Mouse (Mus musculus) mouse trophoblast stem cell (cell line): Measurements from ENCODE around the gene Cenpn.

Experiments used
- in situ Hi-C, 2 experiments: fragments of 300-500 bp; cut with MseI, MboI; formaldehyde crosslinking; loops; 2 replicates in 1 of 2; 3 replicates in 1 of 2; pipeline ENCODE4 v1.15.1; 2025

Cenpn gene

DNA sequence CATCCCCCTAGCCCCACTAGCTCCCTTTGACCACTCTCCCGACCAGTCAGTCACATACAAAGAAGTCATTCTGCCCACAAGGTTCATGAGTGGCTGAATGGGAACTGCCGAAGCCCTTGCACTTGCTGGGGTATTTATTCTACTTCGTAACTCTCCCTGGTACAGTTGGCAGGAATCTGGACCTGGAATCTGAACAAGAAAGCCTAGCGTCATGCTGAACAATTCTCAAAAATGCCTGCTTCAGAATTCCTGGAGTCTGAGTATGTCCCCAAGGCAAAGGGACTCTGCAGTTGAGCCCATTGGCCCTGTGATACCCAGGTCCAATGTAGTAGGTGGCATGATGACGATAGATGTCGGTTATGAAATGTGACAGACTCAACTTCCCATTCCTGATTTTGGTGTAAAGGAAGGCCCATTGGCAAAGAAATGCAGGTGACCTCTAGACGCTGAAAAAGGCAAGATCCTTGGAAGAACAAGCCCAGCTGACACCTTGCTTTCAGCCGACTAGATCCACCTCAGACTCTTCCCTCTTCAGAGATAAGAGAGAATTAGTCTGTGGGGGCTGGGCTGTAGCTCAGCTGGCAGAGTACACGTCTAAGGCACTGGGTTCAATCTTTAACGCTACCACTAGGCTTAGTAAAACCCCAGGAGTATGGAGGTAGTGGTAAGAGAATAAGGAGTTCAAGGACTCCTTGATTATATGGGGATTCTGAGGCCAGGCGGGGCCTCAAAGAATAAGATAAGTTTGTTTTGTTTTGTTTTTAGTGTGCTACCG is 20.9 kb downstream of the Cenpn start:
- in situ Hi-C loops = no loop called here

DNA sequence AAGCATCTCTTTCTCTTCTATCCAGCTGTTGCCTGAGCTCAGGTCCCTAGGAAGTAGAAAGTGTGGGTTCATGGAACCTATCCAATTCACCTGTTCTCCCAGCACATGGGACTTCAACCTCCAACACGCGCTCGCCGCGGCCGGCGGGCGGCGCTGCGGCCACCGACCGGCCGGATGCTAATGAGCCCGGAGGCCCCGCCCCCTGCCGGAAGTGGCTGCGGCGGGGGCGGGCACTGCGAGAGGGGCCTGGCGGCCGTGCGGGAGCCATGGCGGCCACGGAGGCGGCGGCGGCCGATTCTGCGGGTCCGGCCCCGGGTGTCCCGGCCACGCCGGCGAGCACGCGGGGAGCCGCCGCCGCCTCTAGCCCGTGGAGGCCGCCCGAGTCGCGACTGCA is 21.6 kb downstream of the Cenpn start, which contains the start of gene Atmin:
Gene Atmin, plus strand, starts transcription at position 233 of the 394 bp plus-strand sequence.
- in situ Hi-C loops = no loop called here

DNA sequence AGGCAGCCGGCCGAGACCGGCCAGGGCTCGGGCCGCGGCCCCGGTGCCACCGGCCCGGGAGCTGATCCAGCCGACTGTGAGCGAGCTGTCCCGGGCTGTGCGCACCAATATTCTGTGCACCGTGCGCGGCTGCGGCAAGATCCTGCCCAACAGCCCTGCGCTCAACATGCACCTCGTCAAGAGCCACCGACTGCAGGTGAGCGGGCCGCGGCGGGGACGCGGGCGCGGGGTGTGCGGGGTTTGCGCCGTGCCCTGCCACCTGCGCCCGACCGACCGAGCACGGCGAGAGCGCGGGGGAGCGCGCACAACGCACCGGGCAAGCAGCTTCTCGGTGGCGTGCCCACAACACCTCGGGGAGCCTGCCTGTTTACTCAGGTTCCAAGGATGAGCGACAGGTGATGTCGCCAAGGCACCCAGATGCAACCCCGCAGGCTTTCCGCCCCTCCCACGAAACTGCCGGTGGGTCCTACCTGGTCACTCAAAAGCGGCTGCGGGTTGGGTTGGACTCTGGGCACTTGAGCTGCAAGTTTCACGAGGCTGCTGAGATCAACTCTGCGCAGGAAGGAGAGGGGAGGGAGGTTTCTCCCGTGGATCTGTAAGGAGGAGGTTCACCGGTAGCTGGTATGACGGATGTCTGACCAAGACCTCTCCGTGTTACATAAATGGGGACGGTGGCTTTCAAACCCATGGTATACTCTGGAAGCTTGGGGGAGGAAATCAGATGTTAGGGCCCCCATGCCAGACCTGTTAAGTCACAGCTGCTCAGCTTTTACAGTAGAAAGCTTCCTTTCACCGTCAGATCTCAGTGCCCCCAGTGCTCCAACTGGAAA is 22.2 kb downstream of the Cenpn start:
- in situ Hi-C loops = no loop called here

DNA sequence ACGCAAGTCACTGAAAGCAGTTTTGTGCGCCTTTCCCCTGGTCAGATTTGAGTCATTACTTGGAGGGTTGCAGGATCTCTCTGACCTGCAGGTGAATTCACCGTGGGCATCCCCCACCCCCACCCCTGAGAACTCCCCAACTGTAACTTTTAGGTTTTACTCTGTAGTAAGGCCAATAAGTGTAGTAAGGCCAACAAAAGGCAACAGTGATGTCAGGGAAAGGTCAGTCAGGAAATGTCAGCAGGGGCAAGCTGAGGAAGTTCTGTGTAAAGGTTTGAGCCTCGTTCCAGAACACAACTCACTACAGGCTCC is 22.8 kb downstream of the Cenpn start:
- in situ Hi-C loops = no loop called here

DNA sequence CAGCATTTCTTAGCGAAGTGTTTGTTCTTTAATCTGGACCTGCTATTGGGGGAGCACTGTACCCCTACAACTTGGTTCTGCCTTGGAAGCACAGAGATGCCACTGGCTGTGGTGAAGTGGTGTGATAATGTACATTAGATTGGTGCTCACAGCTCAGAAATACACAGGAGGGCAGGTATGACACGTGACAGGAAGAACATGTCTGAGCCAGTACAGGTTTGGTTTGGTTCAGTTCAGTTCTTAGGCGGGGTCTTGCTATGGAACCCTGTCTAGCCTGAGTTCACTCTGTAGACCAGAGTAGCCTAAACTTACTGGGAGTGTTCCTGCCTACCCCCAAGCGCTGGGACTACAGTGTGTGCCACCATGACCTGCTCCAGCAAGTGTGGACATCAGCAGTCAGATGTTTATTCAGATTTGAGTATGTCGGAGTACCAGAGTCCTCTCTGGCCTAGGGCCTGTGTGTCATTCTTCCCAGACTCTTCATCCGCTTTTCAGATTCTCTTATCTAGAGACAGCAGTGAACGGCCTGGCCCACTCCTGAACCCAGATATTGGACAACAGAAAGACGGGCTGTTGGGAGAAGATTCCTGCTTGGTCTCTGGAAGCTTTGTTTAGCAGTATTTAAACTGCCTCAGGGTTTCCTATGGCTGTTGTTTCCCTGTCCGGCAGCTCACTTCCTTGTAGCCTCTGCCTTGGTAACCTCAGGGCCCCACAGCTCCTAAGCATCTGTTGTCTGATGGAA is 23.8 kb downstream of the Cenpn start:
- in situ Hi-C loops = no loop called here

DNA sequence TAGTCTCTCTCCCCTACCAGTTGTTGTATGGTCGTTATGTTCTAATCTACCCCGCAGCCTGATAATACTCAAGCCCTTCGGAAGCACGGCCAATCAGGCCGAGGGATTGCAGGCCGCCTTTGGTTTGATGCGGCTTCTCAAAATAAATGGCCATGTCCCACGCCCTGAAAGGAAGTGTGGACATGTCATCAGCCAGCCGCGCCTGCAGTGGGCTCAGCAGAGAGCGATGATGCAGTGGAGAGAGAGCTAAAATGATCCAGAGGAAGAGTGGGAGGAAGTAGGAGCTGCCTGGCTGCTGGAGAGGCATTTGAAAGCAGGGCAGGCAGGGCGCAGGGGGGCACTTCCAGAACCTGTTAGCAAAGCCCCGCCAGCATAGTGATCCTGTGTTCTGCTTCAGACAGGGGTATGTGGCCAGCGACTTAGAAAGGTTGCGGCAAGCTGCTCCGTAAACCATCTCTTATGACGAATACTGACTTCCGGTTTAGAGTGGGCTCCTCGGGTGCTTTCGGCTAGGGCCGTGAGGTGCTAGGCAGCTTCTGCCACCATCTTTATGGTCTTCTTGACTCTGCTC is 24.8 kb downstream of the Cenpn start:
- in situ Hi-C loops = no loop called here

DNA sequence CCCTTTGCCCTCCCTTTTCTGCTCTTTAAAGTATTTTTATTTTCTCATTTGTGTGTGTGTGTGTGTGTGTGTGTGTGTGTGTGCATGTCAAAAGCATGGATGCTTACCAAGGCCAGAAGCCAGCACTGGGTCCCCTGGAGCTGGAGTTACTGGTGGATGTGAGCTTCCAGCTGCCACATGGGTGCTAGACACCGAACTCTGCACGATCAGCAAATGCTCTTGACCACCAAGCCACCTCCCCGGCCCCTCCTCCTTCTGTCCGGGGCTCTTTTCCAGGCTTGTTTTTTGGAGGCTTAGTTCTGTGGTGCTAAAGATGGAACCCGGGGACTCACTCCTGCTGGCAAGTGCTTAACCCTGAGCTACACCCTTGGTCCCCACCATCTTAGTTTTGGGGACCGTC is 25.3 kb downstream of the Cenpn start:
- in situ Hi-C loops = no loop called here

DNA sequence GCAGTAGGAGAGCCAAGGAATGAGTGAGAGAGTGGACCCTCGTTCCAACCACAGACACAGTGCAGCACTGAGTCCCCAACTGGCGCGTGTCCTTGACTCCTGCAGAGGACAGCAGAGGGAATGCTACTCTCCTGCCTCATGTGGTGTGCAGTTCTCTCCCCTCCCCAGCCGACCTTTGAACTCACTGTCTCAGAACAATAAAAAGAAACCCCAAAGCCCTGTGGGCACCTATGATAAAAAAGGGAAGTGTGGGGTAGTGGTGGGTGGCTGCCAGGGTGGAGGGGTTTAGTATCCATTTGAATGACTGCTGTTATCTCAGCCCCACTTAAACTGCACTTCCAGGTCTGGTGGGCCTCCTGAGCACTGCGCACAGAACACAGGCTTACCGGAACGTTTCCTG is 26.1 kb downstream of the Cenpn start:
- in situ Hi-C loops = no loop called here

DNA sequence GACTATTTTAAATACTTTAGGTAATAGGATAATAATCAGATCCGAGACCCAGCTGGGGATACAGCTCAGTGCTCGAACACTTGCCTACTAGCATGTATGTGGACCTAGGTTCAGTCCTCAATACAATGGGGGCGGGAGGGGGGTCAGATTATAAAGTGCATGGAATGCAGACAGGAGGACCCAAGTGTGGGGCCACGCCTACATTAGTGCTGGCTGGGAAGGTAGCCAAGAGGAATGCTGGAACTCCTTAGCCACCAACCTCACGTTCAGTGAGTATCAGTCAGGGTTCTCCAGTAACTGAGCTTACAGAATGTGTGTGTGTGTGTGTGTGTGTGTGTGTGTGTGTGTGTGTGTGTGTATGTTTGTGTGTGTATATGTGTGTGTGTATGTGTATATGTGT is 29.8 kb downstream of the Cenpn start:
- in situ Hi-C loops = no loop called here

DNA sequence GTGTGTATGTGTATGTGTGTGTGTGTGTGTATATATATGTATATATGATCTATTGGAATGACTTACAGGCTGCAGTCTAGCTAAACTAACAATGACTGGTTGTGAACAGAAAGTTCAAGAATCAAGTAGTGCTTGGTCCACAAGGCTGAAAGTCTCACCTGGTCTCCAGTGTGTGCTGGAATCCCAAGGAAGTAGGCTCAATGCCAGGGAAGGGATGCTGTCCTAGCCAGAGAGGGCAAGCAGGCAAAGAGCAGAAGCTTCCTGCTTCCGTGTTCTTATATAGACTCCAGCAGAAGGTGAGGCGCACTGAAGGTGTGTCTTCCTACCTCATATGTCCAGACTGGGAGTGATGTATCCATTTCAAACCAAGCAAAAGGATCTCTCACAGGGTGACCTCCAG is 30.2 kb downstream of the Cenpn start:
- in situ Hi-C loops = no loop called here

DNA sequence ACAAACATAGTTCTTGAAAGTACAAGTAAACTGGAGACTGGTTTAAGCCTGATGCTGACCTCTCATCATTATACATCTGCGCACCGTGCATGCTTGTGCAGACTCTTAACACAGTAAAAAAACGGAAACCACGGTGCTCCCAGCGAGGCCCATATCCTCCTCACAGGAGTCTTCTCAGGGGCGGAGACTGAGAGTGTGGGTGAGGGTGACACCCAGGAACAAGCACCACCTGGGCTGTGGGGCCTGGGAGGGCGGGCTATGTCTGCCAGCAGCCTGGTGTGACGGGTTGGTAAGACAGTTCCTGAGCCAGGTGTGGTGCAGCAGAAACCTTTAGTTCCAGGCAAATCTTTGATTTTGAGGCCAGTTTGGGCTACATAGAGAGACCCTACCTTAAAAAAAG is 30.9 kb downstream of the Cenpn start:
- in situ Hi-C loops = no loop called here

DNA sequence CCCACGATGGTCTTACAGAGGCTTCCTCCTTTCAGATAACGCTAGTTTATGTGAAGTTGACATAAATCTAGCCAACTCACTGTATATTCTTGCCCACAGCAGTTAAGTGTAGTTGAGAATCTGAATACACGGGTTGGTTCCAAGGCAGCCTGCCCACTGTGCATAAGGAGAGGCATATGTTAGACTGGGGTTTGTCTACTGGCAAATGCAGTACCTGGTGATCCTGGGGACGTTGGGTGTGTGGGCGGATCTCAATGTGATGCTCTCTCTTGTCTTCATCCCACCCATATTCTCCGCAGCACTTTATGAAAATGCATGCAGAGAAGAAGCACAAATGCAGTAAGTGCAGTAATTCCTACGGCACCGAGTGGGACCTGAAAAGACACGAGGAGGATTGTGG is 32.9 kb downstream of the Cenpn start:
- in situ Hi-C loops = no loop called here

DNA sequence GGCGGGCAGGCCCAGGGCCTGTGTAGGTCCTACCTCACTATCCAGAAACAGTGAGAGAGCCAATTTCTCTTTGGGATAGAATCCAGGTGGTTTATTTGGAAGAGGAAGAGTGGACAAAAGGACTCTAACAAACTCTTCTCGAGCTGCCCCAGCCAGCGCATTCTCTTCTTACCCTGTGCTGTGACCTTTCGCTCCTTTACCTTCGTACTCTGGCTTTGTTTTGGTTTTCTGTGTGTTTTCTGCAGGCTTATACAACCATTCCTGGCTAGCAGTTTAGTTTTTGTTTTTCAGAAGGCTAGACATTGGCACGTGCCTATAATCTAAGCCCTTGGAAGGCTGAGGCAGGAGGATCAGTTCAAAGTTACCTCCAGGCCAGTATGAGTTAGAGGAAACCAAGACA is 48.0 kb downstream of the Cenpn start:
- in situ Hi-C loops = no loop called here

DNA sequence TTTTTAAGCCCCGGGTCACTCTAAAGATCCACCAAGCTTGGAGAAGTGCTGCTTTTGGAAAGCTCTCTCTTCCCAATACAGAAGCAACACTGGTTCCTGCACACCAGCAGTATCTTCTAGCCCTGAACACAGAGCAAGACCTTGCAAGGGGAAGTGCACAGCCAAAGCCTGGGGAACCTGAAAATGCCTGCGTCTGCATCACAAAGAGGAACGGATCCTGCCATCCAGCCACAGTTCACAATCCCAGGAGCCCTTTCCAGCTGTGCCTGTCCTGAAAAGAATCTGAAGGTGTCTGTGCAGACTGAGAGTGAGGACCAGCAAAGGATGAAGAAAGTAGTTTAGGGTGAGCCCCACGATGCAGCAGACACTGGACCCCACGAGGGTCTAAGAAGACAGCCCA is 53.5 kb downstream of the Cenpn start:
- in situ Hi-C loops = no loop called here

DNA sequence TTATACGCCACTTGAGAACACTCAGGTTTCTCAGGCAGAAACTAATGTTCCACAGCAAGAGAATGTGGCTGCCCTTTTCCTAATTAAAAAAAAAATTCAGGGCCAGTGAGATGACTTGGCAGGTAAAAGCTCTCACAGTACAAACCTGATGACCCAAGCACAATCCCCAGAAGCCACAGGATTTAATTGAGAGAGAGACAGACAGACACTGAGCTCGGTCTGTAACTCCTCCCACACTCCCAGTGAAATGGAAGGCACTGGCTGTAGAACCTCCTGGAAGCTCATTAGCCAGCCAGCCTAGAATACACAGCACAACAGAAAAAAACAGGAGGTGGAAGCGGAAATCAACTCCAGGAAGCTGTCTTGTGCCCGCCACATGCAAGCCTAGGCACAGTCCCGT is 54.1 kb downstream of the Cenpn start:
- in situ Hi-C loops = no loop called here

DNA sequence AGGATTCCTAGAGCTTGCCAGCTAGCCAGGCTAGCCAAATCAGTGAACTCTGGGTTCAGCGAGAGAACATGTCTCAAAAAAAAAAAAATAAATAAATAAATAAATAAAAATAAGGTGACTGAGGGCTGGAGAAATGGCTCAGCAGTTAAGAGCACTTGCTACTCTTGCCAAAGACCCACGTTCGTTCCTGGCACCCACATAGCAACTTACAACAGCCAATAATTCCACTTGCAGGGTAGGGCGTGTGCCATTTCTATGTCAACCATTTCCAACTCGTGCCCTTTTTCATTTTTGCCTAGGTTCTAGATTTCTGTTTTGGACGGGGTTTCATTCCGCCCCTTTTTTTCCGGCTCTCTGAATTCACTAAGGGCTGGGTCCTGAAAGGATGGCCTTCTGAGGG is 56.5 kb downstream of the Cenpn start:
- in situ Hi-C loops = no loop called here

DNA sequence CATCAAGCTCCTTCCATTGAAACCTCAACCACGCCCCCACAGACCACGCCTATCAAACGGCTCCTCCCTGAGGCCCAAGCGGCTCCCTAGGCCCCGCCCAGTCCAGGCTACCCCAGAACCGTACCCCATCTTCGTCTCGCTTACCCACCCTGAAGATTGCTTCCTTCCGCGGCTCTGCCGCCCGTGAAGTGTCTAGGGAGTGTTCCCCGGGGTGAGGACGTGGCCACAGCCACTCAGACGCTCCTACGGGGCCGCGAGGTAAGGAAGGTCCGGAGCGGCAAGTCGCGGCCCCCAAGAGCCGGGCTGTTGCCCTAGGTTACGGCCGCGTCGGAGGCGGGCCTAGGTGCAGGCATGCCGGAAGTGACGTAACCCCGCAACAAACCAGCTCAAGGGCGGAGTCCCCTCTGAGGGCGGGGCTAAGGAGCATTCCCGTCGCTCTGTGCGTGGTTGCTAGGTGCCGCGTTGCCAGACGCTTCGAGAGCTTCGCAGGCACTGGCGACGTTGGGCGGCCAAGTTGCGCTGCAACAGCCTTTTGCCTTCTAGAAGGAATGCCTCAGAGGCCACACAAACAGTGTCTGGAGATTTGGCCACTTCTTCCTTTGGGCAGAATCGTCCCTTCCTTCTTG is 57.2 kb downstream of the Cenpn start, which contains the start of gene 1700030J22Rik:
Gene 1700030J22Rik, minus strand, starts transcription at position 329 of the 626 bp plus-strand sequence.
- in situ Hi-C loops = no loop called here

DNA sequence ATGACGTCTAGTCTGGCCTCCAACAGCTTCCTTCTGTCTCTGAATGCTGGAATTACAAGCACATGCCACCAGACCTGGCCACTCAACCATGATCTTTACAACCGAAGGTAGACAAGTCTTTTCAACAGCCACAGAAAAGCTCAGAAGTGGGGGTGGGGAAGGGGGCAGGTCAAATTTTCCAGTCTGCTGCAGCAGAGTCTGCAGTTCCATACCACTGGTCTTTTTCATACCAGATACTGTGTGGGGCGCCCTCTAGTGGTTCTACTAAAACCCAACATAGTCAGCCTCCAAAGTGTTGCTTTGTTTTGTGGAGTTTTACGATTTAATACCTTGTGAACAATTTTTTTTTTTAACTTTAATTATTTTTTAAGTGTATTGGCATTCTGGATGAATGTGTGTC is 58.6 kb downstream of the Cenpn start:
- in situ Hi-C loops = no loop called here

DNA sequence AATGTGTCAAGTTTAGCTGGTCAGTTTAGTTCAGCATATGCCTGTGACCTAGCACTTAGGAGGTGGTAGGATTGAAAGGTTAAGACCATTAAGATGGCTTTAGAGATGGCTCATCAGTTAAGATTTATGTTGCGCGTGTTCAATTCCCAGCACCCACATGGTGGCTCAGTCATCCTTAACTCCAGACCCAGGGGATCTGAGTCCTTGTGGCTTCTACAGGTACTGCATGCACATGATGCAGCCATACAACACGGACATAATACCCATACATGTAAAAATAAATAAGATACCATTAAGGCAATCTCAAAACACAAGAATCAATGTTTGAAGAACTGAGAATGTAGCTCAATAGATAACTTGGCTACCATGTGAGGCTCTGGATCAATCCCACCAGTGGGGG is 68.3 kb downstream of the Cenpn start:
- in situ Hi-C loops = no loop called here
